Mouse (Mus musculus): ENCODE data around the gene Hoxd8. TPM values are rescaled to one million over a fixed set of nuclear protein-coding genes. Genes with fewer than 3 reads are reported as not detected.

Gene Hoxd8
- polyA plus RNA-seq, 1 experiment from 2014 or later = 3.3 TPM

DNA sequence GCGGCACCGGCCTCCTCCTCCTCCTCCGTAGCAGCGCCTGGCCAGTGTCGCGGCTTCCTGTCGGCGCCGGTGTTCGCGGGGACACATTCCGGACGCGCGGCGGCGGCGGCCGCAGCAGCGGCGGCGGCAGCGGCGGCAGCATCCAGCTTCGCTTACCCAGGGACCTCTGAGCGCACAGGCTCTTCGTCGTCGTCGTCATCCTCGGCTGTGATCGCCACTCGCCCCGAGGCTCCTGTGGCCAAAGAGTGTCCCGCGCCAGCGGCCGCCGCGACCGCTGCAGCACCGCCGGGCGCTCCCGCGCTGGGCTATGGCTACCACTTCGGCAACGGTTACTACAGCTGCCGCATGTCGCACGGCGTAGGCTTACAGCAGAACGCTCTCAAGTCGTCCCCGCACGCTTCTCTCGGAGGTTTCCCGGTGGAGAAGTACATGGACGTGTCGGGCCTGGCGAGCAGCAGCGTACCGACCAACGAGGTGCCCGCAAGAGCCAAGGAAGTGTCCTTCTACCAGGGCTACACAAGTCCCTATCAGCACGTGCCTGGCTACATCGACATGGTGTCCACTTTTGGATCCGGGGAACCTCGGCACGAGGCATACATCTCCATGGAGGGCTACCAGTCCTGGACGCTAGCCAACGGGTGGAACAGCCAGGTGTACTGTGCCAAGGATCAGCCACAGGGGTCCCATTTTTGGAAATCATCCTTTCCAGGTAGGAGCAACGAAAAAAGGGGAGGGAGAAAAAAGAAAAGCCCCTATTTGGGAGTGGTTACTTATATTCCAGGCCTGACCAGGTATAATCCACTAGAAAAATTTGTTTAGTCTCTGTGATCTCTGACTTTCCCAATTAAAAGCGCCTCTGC is 35.8 kb upstream of the Hoxd8 start:
- Histone ChIP-seq H3K9me3 (ENCODE audit: control insufficient read depth, low read length) (no peaks in the 10 kb centered on the region), H3K9ac (no peak overlapping the region), H3K36me3 (replicated peaks; ENCODE audit: control insufficient read depth, insufficient read depth) (no peaks in the 10 kb centered on the region), H3K4me3 (replicated peaks; ENCODE audit: low read length) (peak overlapping the region; percentile 18), H3K27ac (no peak overlapping the region), H3K27me3 (ENCODE audit: control insufficient read depth, insufficient read depth, low read length) (peaks cover 98% of the 10 kb centered on the region), H3K4me2 (replicated peaks) (peak overlapping the region; percentile 35), H3K4me1 (replicated peaks; ENCODE audit: control insufficient read depth, insufficient read depth, low read length) (peaks cover 4% of the 10 kb centered on the region; the same call in 1 of the 2 replicates)
- ATAC-seq (ENCODE audit: low FRiP score) = no peak; the same call in 1 of the 2 replicates
- DNase-seq (ENCODE audit: low spot score) = no peak
- under 1% methylated on average over 67 of the region's 74 CpGs for WGBS

DNA sequence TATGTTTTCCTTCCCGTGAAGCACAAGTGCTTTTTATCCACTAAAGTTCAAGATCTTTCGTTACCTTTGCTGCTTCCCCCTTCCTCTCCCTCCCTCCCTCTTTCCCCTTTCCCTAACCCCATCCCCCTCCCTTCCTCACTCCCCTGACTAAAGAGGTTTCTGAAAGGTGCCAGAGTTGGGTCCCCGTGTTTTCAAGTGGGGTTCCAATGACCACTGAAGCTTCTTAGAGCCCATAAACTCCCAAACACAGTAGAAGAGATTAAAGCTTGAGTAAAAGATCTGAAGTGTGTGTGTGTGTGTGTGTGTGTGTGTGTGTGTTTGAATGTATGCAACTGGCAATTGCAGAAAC is 35.2 kb upstream of the Hoxd8 start:
- H3K9ac ChIP-seq = no peak overlapping the region
- DNase-seq (ENCODE audit: low spot score) = no peak
- no peaks in the 10 kb centered on the region for H3K9me3 ChIP-seq (ENCODE audit: control insufficient read depth, low read length)
- H3K4me1 ChIP-seq (replicated peaks; ENCODE audit: control insufficient read depth, insufficient read depth, low read length) = peaks cover 4% of the 10 kb centered on the region; the same call in 1 of the 2 replicates
- no peak overlapping the region for H3K4me3 ChIP-seq (replicated peaks; ENCODE audit: low read length)
- H3K27ac ChIP-seq = no peak overlapping the region
- no peak overlapping the region for H3K4me2 ChIP-seq (replicated peaks)
- H3K27me3 ChIP-seq (ENCODE audit: control insufficient read depth, insufficient read depth, low read length) = peaks cover 98% of the 10 kb centered on the region
- WGBS = 4% methylated on average over 3 of the region's 3 CpGs
- no peaks in the 10 kb centered on the region for H3K36me3 ChIP-seq (replicated peaks; ENCODE audit: control insufficient read depth, insufficient read depth)
- no peak for ATAC-seq (ENCODE audit: low FRiP score)

DNA sequence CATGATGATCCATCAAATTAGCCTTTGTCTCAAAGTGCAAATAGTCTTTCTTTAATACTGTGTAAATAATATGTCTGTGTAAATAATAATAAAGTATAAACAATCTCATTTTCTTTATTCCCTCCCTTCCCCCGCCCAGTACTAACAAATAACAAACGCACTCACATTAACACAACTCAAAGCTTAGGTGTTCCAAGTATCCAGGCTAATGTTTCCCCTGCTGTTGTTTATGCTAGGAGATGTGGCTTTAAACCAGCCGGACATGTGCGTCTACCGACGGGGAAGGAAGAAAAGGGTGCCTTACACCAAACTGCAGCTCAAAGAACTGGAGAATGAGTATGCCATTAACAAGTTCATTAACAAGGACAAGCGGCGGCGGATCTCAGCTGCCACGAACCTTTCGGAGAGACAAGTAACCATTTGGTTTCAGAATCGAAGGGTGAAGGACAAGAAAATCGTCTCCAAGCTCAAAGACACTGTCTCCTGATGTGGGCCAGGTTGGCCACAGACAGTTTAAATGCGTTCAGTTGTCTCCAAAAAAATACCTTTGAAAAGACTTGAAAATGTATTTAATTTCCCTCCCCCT is 34.7 kb upstream of the Hoxd8 start:
- no peak for ATAC-seq (ENCODE audit: low FRiP score)
- H3K4me3 ChIP-seq (replicated peaks; ENCODE audit: low read length) = no peak overlapping the region
- H3K36me3 ChIP-seq (replicated peaks; ENCODE audit: control insufficient read depth, insufficient read depth) = no peaks in the 10 kb centered on the region
- peaks cover 4% of the 10 kb centered on the region; the same call in 1 of the 2 replicates for H3K4me1 ChIP-seq (replicated peaks; ENCODE audit: control insufficient read depth, insufficient read depth, low read length)
- H3K27me3 ChIP-seq (ENCODE audit: control insufficient read depth, insufficient read depth, low read length) = peaks cover 98% of the 10 kb centered on the region
- no peaks in the 10 kb centered on the region for H3K9me3 ChIP-seq (ENCODE audit: control insufficient read depth, low read length)
- H3K4me2 ChIP-seq (replicated peaks) = no peak overlapping the region
- WGBS = under 1% methylated on average over 14 of the region's 14 CpGs
- no peak overlapping the region for H3K9ac ChIP-seq
- DNase-seq (ENCODE audit: low spot score) = no peak
- no peak overlapping the region for H3K27ac ChIP-seq

DNA sequence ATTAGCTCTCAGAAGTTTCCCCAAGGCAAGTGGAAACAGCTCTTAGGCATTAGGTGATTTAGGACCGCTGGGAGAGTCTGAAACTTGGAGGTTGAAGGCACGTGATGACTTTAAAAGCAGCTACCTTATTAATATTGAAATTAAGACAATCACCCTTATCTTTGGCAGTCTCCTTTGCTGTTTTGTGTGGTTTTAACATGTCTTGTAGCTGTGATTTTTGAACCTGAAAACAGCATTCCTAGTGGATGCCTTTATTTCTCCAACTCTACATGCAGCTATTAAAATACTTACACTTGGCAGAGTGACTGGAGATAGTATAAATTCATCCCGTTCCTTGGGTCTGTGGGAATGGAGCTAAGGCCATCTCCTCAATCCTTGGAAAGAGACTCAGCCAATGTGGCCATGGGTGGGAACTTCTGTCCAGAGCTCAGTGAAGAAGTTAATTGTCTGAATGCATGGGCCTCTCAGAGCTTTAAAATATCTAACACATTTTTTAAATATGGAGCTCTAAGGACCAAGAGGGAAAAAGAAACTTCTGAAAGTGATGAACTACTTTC is 33.7 kb upstream of the Hoxd8 start:
- ATAC-seq (ENCODE audit: low FRiP score) (no peak), DNase-seq (ENCODE audit: low spot score) (no peak)
- 2% methylated on average over 3 of the region's 3 CpGs for WGBS
- no peaks in the 10 kb centered on the region for H3K36me3 ChIP-seq (replicated peaks; ENCODE audit: control insufficient read depth, insufficient read depth)
- H3K9me3 ChIP-seq (ENCODE audit: control insufficient read depth, low read length) = no peaks in the 10 kb centered on the region
- H3K4me1 ChIP-seq (replicated peaks; ENCODE audit: control insufficient read depth, insufficient read depth, low read length) = peaks cover 4% of the 10 kb centered on the region; the same call in 1 of the 2 replicates
- peaks cover 98% of the 10 kb centered on the region for H3K27me3 ChIP-seq (ENCODE audit: control insufficient read depth, insufficient read depth, low read length)
- H3K4me2 ChIP-seq (replicated peaks) = no peak overlapping the region
- no peak overlapping the region for H3K4me3 ChIP-seq (replicated peaks; ENCODE audit: low read length)
- H3K27ac ChIP-seq = no peak overlapping the region
- no peak overlapping the region for H3K9ac ChIP-seq

DNA sequence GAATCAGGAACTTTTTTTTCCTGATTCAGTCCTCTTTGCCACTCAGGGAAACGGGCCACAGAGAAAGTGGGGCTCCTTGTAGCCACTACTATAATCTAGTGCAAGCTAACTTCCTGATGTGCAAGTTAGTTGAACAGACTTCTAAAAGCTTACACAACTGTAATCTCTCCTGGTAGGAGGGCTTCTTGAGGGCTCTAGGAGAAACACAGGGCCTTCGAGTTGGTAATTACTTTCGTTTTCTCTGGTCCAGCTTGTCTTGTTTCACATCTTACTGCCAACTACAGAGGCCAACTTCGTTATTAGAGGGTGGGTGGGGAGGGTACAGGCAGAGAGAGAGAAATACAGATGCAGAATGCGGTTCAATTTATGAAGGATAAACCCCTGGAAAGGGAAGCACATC is 32.6 kb upstream of the Hoxd8 start:
- Histone ChIP-seq H3K36me3 (replicated peaks; ENCODE audit: control insufficient read depth, insufficient read depth) (no peaks in the 10 kb centered on the region), H3K4me1 (replicated peaks; ENCODE audit: control insufficient read depth, insufficient read depth, low read length) (peaks cover 4% of the 10 kb centered on the region; the same call in 1 of the 2 replicates), H3K27ac (no peak overlapping the region), H3K4me2 (replicated peaks) (no peak overlapping the region), H3K4me3 (replicated peaks; ENCODE audit: low read length) (no peak overlapping the region), H3K9me3 (ENCODE audit: control insufficient read depth, low read length) (no peaks in the 10 kb centered on the region), H3K27me3 (ENCODE audit: control insufficient read depth, insufficient read depth, low read length) (peaks cover 98% of the 10 kb centered on the region), H3K9ac (no peak overlapping the region)
- no peak for ATAC-seq (ENCODE audit: low FRiP score)
- no peak for DNase-seq (ENCODE audit: low spot score)
- 6% methylated on average over 5 of the region's 5 CpGs for WGBS

DNA sequence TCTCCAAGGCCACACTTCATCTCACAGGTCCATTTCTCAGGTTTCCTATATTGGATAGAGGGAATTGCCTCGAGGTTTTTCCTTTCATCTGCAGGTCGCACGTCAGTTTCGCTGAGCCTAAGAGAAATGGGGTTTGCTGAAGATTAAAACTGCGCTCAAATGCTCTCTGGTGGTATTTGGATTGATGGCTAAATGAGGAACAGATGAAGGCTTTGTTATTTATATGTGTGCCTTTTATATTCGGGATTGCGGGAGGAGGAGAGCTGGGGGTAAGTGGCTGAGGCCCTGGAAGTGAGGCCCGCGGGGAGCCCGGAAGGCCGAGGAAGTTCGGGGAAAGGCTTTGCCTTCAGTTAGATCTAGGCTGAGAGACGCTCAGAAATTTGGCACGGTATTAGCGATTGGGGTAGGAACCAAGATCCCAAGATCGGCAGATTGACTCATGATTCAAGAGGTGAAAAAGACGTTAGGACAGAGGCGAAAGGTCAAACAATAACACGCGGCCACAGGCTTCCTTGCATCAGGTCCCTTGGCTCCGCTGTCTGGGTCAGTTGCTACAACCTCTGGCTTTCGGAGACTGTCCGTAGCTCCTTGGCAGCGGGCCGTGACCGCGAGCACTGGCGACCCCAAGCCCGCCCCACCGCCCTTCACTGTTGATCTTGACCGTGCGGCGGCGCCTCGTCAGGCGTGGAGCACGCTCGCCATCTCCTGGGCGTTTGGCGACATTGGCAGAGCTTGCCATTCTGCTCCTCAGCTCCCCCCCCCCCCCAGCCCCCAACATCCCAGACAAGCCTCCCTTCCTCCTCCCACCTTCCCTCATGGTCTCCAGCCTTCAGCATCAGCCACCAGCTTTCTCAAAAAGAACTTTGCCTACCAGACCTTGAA is 31.7 kb upstream of the Hoxd8 start:
- H3K4me2 ChIP-seq (replicated peaks) = peak overlapping the region; percentile 39
- H3K4me1 ChIP-seq (replicated peaks; ENCODE audit: control insufficient read depth, insufficient read depth, low read length) = peaks cover 4% of the 10 kb centered on the region; the same call in 1 of the 2 replicates
- H3K36me3 ChIP-seq (replicated peaks; ENCODE audit: control insufficient read depth, insufficient read depth) = no peaks in the 10 kb centered on the region
- peaks cover 98% of the 10 kb centered on the region for H3K27me3 ChIP-seq (ENCODE audit: control insufficient read depth, insufficient read depth, low read length)
- DNase-seq (ENCODE audit: low spot score) (peak; percentile 75), ATAC-seq (ENCODE audit: low FRiP score) (peak; percentile 55; the same call in 1 of the 2 replicates)
- H3K9me3 ChIP-seq (ENCODE audit: control insufficient read depth, low read length) = no peaks in the 10 kb centered on the region
- no peak overlapping the region for H3K9ac ChIP-seq
- H3K27ac ChIP-seq = no peak overlapping the region
- 1% methylated on average over 40 of the region's 40 CpGs for WGBS
- H3K4me3 ChIP-seq (replicated peaks; ENCODE audit: low read length) = peak overlapping the region; percentile 22

DNA sequence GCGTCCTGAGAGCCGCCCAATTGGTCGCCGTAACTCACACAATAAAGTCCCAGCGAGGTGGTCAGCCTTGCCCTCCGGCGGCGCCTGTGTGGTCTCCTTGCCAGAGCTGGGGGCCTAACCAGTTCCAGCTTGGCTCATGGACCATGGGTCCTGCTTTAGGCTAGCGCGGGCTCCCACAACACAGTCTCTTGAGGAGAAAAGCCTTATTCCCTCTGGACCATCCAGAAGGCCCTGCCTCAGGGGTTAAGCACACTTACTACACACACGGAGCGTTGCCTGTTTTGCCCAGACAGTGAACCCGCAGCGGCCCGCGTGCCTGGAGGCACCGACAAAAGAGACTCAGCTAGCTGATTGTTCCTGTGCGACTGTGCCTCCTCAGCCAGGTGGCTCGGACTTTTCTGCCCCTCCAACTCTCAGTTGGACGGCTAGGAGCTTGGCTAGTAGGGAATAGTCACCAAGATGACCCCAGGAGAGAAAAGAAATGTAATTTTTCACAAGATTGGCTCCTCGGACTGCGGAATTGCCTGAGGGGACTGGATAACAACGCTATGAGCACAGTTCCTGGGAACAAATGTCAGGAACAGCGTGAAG is 30.5 kb upstream of the Hoxd8 start:
- DNase-seq (ENCODE audit: low spot score) (no peak), ATAC-seq (ENCODE audit: low FRiP score) (no peak)
- Histone ChIP-seq H3K4me2 (replicated peaks) (no peak overlapping the region), H3K4me3 (replicated peaks; ENCODE audit: low read length) (no peak overlapping the region), H3K27me3 (ENCODE audit: control insufficient read depth, insufficient read depth, low read length) (peaks cover 100% of the 10 kb centered on the region), H3K9ac (no peak overlapping the region), H3K9me3 (ENCODE audit: control insufficient read depth, low read length) (no peaks in the 10 kb centered on the region), H3K27ac (no peak overlapping the region), H3K4me1 (replicated peaks; ENCODE audit: control insufficient read depth, insufficient read depth, low read length) (no peaks in the 10 kb centered on the region; the same call in 1 of the 2 replicates), H3K36me3 (replicated peaks; ENCODE audit: control insufficient read depth, insufficient read depth) (no peaks in the 10 kb centered on the region)
- WGBS = 1% methylated on average over 24 of the region's 24 CpGs

DNA sequence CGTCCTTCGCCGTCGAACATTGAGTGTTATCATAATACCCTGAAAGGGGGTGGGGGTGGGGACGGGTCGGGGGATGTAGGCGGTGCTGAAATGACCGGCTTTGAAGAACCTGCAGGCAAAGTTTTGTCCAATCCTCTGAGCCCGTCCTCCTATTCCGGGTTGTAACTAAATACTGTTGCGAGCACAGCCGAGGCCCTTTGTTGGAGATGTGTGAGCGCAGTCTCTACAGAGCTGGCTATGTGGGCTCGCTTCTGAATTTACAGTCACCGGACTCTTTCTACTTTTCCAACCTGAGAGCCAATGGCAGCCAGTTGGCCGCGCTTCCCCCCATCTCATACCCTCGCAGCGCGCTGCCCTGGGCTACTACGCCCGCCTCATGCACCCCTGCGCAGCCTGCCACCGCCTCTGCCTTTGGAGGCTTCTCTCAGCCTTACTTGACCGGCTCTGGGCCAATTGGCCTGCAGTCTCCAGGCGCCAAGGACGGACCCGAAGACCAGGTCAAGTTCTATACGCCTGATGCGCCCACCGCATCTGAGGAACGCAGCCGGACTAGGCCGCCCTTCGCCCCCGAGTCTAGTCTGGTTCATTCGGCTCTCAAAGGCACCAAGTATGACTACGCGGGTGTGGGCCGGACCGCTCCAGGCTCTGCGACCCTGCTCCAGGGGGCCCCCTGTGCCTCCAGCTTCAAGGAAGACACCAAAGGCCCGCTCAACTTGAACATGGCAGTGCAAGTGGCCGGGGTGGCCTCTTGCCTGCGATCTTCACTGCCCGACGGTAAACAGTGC is 29.3 kb upstream of the Hoxd8 start, which contains the start of gene Hoxd12:
Gene Hoxd12, plus strand, starts transcription at position 133 of the 785 bp plus-strand sequence.
- Histone ChIP-seq H3K4me1 (replicated peaks; ENCODE audit: control insufficient read depth, insufficient read depth, low read length) (no peaks in the 10 kb centered on the region; the same call in 1 of the 2 replicates), H3K27me3 (ENCODE audit: control insufficient read depth, insufficient read depth, low read length) (peaks cover 100% of the 10 kb centered on the region), H3K4me3 (replicated peaks; ENCODE audit: low read length) (no peak within 1 kb of the TSS), H3K9me3 (ENCODE audit: control insufficient read depth, low read length) (no peaks in the 10 kb centered on the region), H3K27ac (no peak within 1 kb of the TSS), H3K36me3 (replicated peaks; ENCODE audit: control insufficient read depth, insufficient read depth) (no peaks in the 10 kb centered on the region), H3K4me2 (replicated peaks) (no peak within 1 kb of the TSS), H3K9ac (no peak within 1 kb of the TSS)
- no peak for DNase-seq (ENCODE audit: low spot score)
- WGBS = 1% methylated on average over 47 of the region's 47 CpGs
- ATAC-seq (ENCODE audit: low FRiP score) = no peak

Data from hindbrain, embryonic 14.5 days (tissue).